Mouse (Mus musculus) WW6 (cell line): ENCODE results near the gene Scnn1a.
"Not testable (repeated sequence)": the region's sequence is repeated elsewhere in the genome, so short reads cannot be mapped to it uniquely, and the experiment has no call there.

ENCODE experiments used
- DNase-seq: peaks from one replicate; pipeline ENCODE4 v3.0.0-alpha.2; 2013; ENCODE audit warnings: low read depth, low spot score

Gene Scnn1a

DNA sequence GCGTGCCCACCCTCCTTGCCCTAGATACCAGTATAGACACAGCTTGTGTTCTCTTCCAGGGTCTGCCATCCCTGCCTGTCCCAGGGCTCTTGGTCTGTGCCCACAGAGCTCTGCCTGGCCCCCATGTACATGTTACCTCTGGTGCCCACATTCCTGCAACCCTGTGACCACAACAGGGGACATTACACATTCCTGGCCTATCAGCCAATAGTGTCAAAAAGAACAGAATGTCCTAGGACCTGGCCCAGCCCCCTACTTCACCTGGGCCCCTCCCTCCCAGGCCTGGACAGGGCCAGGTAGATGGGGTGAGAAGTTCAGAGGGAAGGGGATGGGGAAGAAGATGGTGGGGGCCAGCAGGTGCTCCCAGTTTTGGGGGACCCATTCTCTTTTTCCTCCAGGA is at the start of gene Scnn1a:
TSS of gene Scnn1a (plus strand) at position 337 of the 400 bp plus-strand sequence.
- DNase-seq = no peak

DNA sequence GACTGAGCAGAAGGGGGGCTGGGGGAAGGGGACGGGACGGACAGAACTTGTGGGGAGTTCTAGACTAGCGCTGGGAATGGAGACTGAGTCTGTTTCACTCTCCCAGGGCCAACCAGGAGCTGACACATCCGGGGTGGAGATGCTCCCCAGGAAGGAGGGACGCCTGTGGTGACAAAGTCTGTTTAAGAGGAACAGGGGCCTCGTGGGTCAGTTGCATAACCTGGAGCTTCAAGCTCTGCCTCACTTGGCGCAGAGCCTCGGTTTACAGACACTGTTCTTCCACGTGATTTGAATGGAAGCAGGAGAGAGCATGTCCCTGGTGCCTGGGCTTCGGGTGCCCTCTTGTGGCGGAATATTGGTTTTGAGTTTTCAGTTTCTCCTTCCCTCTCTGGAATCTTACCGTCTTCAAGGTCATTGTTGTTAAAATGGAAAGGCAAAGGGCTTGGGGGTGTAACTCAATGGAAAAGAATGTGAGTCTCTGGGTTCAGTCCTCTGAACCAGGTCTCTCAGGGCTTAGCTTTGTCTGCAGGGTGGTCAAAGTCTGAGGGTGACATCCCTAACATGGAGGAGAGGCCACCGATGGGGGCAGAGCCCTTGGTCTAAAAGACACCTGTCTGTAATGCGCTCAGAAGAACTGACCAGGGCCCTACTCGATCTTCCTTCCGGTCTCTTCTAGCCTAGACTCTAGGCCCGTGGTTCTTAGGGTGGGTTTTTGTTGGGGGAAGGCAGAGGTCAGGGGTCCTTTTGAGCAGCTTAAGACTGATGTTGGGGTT is 48.8 kb upstream of the Scnn1a start:
- DNase-seq = peak; percentile 83

- DNase-seq = no peak
These were observed 48.2 kb upstream of the Scnn1a start for GRCm38 (mm10) chr6:125272228-125272785.

- no peak for DNase-seq
These were observed 45.5 kb upstream of the Scnn1a start for GRCm38 (mm10) chr6:125274841-125275563.

DNA sequence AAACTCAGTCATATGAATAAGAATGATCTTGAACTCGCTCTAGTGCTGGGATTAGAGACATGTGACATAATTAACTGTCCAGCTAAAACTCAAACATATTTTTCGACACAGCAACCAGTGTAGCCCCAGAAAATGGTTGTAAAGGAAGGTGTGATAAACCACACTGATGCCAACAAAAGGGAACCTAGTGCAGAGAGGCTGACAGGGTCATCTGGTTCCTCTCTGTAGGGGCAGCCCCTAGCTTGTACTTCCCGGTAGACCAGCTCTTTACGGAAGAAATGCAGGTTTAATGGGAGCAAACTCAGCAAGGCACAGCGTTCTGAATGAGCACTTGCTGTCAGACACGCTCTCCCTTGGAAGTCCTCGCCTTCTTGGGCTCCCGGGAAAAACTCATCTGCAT is 40.7 kb upstream of the Scnn1a start:
- no peak for DNase-seq

- DNase-seq = not testable (repeated sequence)
These were observed 37.7 kb upstream of the Scnn1a start for GRCm38 (mm10) chr6:125282721-125283120.

- no peak for DNase-seq
These were observed 36.2 kb upstream of the Scnn1a start for GRCm38 (mm10) chr6:125284250-125284649.

- no peak for DNase-seq
These were observed 35.7 kb upstream of the Scnn1a start for GRCm38 (mm10) chr6:125284751-125285150.

- no peak for DNase-seq
These were observed 34.6 kb upstream of the Scnn1a start, which contains the start of gene Tuba3a for GRCm38 (mm10) chr6:125285890-125286289. TSS of gene Tuba3a (minus strand) at chr6:125286042.

DNA sequence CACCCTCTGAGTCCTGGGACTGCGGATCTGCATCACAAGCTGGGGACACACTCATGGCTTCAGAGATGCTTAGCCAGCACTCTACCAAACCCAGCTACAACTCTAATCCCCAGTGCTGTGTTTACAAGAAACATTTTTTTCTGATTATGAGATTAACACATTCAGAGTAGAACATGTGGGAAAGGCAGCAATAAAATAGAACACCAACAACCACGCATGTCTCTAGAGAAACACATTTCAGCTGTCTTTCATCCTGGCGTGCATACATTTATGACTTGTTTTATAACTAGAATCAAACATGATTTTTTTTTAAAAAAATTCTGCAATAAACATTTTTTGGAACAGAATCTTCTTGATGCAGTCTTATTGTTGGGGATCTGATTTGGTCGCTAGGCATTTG is 33.5 kb upstream of the Scnn1a start:
- DNase-seq = no peak

- DNase-seq = no peak
These were observed 31.7 kb upstream of the Scnn1a start for GRCm38 (mm10) chr6:125288730-125289129.

GRCm38 (mm10) chr6:125291329-125291728 is 29.1 kb upstream of the Scnn1a start:
- DNase-seq = no peak

DNA sequence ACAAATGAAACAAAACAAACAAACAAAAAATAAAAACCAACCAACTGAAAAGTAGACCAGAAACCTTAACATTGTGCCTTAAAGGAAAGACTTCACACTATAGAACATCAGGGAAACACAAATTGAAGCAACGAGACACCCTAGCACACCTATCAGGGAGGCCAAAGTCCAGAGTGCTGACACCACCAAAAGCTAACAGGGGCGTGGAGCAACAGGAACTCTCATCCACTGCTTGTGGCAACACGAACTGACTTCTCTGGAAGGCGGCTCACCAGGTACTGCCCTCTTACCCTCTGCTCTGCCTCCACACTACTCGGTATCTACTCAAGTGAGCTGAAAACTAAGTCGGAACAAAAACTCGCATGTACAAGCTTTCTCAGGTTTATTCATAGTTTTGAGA is 28.2 kb upstream of the Scnn1a start:
- DNase-seq = no peak

GRCm38 (mm10) chr6:125294049-125294448 is 26.4 kb upstream of the Scnn1a start:
- no peak for DNase-seq

DNA sequence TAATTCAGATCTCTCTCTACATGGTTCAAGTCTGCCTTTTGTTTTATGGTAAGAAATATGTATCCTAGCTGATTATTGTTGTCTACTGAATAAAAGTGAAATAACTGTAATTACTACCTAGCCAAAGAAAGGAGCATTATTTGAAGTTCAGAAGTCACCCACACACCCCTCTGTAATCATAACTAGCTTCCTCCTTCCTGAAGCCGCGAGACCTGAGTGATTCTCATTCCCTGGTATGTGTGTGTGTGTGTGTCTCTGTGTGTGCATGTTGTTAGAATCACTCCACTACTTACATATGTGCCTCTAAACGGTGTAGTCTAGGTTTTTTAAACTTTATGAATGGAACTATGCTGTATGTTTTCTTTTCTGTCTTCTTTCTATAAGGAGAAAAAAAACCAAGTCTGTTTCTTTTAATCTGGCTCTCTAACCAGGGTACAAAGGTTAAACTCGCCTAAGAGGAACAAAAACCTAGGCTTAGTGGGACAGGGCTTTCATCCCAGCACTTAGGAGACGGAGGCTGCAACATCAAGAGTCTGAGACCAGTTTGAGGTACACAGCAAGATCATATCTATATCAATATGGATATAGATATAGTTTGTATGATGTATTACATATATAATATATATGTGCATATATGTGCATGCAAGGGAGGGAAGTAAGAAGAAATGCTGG is 23.2 kb upstream of the Scnn1a start:
- no peak for DNase-seq

GRCm38 (mm10) chr6:125300982-125301381 is 19.5 kb upstream of the Scnn1a start:
- no peak for DNase-seq

GRCm38 (mm10) chr6:125302231-125302982 is 18.1 kb upstream of the Scnn1a start:
- DNase-seq = no peak

DNA sequence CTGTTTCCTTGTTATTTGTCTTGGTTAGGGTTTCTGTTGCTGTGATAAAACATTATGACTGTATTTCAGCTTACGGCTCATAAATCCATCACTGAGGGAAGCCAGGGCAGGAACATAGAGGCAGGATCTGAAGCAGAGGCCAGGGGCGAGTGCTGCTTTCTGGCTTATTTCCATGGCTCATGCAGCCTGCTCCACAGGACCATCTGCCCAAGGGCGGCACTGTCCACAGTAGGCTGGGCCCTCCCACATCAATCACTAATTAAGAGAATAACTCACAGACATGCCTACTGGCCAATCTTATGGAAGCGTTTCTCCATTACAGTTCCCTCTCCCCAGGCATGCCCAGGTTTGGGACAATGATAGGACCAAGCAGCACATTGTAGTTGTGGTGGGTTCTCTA is 17.2 kb upstream of the Scnn1a start:
- DNase-seq = no peak

DNA sequence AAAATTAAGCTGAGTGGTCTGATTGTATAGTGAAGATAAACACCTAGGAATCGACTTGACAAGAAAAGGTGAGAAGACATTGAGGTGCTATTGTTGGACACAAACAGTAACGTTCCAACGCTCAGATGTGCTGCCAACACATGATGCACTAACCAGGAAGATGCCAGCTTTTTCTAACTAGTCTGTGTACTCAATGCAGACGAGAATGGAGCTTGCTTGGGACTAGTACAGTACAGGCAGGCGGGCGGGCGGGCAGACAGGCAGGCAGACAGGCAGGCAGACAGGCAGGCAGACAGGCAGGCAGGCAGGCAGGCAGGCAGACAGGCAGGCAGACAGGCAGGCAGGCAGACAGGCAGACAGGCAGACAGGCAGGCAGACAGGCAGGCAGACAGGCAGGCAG is 16.1 kb upstream of the Scnn1a start:
- not testable (repeated sequence) for DNase-seq

DNA sequence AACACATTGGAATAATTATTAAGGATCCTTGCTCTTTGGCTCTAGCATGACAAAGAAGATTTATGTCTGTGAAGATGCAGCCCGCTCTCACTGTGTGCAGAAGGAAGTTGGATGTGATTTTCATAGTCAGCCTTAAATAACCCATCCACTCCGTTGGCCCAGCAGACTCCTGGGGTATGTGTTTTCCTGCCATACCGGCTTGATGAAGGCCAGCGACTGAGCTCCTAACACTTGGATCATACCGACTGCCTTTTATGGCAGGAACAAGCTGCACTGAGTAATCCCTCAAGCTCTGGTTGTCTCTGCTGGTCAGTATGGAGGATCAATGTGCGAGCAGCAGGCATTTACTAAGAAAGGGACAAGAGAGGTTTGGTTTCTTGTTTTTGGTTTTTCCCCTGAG is 15.0 kb upstream of the Scnn1a start:
- DNase-seq = no peak

DNA sequence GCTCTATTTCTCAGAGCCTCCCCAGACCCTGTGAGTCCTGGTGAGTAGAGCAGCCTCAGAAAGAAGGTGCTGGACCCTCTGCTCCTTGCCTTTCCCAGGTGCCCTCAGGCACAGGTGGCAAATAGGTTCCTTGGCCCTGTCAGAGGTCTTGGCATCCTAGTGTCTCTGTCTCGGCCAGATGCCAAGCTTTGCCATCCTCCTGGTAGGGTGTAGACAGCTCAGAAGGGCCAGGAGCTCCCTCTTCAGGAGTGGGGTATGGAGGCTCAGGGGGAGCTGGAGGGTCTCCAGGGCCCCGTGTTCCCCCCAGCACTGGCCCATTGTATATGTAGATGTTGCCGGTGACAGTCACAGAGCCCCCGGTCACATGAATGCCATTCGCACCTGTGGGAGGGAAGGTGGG is 13.4 kb upstream of the Scnn1a start:
- DNase-seq = no peak
